Mouse (Mus musculus) embryonic facial prominence, embryonic 13.5 days (tissue): ENCODE data around the gene Cfc1. TPM values are rescaled to one million over a fixed set of nuclear protein-coding genes. Genes with fewer than 3 reads are reported as not detected.
"Not testable (repeated sequence)": the region's sequence is repeated elsewhere in the genome, so short reads cannot be mapped to it uniquely, and the experiment has no call there.

Experiments
- ATAC-seq: fragments of 200-750 bp; cut with Nextera tagmentation; 2 replicates; pipeline ENCODE4 v1.8.0; 2017; ENCODE audit warnings: low read depth; ENCODE audit not compliant: insufficient number of reproducible peaks, insufficient read depth, low FRiP score, low TSS enrichment
- H3K27ac ChIP-seq: fragments of 300-500 bp; sonication (generic); 2 replicates; pipeline ENCODE4 v1.5.1; 2015; ENCODE audit warnings: moderate library complexity, mild to moderate bottlenecking, inconsistent platforms
- H3K27me3 ChIP-seq: fragments of 300-500 bp; sonication (generic); 2 replicates; pipeline ENCODE4 v1.6.1; 2015; ENCODE audit warnings: mild to moderate bottlenecking, inconsistent platforms
- H3K36me3 ChIP-seq: fragments of 300-500 bp; sonication (generic); 2 replicates; pipeline ENCODE4 v1.6.1; 2015; ENCODE audit warnings: mild to moderate bottlenecking, inconsistent platforms
- H3K4me1 ChIP-seq: fragments of 300-500 bp; sonication (generic); 2 replicates; pipeline ENCODE4 v1.6.1; 2015; ENCODE audit warnings: inconsistent platforms
- H3K4me2 ChIP-seq: fragments of 300-500 bp; sonication (generic); 2 replicates; pipeline ENCODE4 v1.6.1; 2015; ENCODE audit warnings: moderate library complexity, mild to moderate bottlenecking, inconsistent platforms
- H3K4me3 ChIP-seq: fragments of 300-500 bp; sonication (generic); 2 replicates; pipeline ENCODE4 v1.5.1; 2015; ENCODE audit warnings: mild to moderate bottlenecking, inconsistent platforms
- H3K9ac ChIP-seq: fragments of 300-500 bp; sonication (generic); 2 replicates; pipeline ENCODE4 v1.6.1; 2015; ENCODE audit warnings: mild to moderate bottlenecking, inconsistent platforms
- H3K9me3 ChIP-seq: fragments of 300-500 bp; sonication (generic); 2 replicates; pipeline ENCODE4 v1.6.1; 2016; ENCODE audit warnings: inconsistent platforms
- WGBS: fragments of 180-500 bp; shearing (Covaris S2); methylation state at CpG from one replicate; pipeline ENCODE4 v1.1.7; 2015; ENCODE audit warnings: mixed read lengths; 5-methylcytosine and 5-hydroxymethylcytosine counted together
- polyA plus RNA-seq: library from polyadenylated mRNA; unstranded; fragments of >200 nt; fragmentation: Nextera tagmentation; extraction: Ambion mirVana; gene quantifications from 2 replicates; pipeline ENCODE4 v1.2.1, GENCODE M21; 2015

The Cfc1 gene
- polyA plus RNA-seq, result 0.43 and 0.86 TPM in 2 replicates

DNA sequence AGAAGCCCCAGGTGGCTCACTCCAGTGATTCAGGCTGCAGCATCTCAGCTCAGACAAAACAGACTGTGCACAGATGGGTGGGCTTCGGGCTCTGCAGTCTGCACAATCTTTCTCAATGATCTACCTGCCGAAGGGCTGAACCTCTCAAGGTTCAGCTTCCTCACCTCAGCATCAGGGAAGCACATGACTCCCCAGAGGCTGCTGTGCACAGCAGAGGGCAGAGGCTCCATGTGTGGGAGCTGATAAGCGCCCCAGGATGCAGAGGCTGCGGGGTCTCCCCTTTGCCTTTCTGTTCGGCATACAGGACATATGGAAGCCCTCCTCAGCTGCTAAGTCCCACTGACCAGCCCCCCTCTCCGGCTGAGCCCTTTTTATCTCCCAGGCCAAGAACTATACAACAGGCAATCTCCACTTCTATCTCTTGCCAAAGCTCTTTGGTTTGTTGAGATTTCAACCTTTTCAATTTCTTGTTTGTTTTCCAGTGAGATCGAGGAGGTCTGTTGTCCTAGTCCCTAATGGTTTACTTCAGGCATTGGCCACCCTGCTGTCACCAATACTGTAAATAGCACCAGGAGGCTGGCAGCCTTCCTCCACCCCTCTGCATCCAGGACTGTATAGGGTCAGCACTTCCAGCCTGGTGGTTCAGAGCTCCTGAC lies at the start of gene Cfc1:
TSS of gene Cfc1 (plus strand) at position 606 of the 656 bp plus-strand sequence.
- H3K4me1 ChIP-seq, H3K27ac ChIP-seq, ATAC-seq, H3K9ac ChIP-seq, H3K36me3 ChIP-seq, H3K9me3 ChIP-seq: not testable (repeated sequence)
- Histone ChIP-seq H3K27me3 (peaks cover 38% of the 10 kb centered on the region), H3K4me3 (peak within 1 kb of the TSS; percentile 30), H3K4me2 (peak within 1 kb of the TSS; percentile 53)
- WGBS, result 34% methylated on average over 7 of the region's 7 CpGs

DNA sequence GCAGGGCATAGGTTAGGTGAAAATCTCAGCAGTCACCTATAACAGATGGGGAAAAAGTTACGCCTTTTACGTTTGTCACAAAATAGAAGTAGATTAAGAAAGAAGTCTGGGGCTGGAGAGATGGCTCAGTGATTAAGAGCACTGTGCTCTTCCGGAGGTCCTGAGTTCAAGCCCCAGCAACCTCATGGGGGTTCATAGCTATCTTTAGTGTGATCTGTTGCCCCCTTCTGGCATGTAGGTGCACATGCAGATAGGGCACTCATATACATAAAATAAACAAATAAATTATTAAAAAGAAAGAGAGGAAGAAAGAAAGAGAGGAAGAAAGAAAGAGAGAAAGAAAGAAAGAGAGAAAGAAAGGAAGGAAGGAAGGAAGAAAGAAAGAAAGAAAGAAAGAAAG lies 48.1 kb upstream of the Cfc1 start:
- Histone ChIP-seq H3K4me3 (no peak overlapping the region), H3K9me3 (no peaks in the 10 kb centered on the region), H3K36me3 (no peaks in the 10 kb centered on the region), H3K9ac (no peak overlapping the region), H3K4me2 (no peak overlapping the region), H3K27me3 (peaks cover 10% of the 10 kb centered on the region; the same call in 1 of the 2 replicates), H3K4me1 (peaks cover 9% of the 10 kb centered on the region), H3K27ac (no peak overlapping the region)
- ATAC-seq, result no peak
- 90% methylated on average over 3 of the region's 3 CpGs for WGBS

GRCm38 (mm10) chr1:34489852-34490541 lies 45.5 kb upstream of the Cfc1 start:
- WGBS, result 92% methylated on average over 6 of the region's 6 CpGs

DNA sequence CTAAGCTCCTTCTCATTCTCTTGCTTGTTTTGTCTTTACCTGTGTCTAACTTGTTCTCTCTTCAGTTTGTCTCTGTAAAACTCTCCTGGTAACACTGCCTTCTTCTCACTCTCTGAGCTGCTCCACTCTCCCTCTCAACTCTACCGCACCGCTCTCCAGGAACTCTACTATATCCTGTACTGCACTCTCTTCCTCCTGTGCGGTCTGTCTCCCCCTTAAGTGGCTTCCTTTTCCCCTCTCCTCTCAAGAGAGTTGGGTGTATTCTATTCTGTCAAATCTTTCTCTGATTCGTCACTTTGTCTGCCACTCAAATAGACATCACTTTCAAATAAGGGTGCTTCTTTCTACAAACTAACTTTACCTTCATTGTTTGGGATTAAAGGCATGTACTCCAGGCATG lies 44.0 kb upstream of the Cfc1 start:
- no peaks in the 10 kb centered on the region for H3K36me3 ChIP-seq
- 85% methylated on average over 4 of the region's 4 CpGs for WGBS
- no peaks in the 10 kb centered on the region for H3K4me1 ChIP-seq
- H3K9ac ChIP-seq, result no peak overlapping the region
- no peak for ATAC-seq
- no peak overlapping the region for H3K27ac ChIP-seq
- no peak overlapping the region for H3K4me3 ChIP-seq
- H3K9me3 ChIP-seq, result no peaks in the 10 kb centered on the region
- H3K27me3 ChIP-seq, result no peaks in the 10 kb centered on the region
- H3K4me2 ChIP-seq, result no peak overlapping the region

More at GRCm38 (mm10) chr1:34489852-34490541, 45.5 kb upstream of the Cfc1 start:
- Histone ChIP-seq H3K4me3 (no peak overlapping the region), H3K4me1 (peaks cover 9% of the 10 kb centered on the region), H3K36me3 (no peaks in the 10 kb centered on the region), H3K27me3 (peaks cover 10% of the 10 kb centered on the region; the same call in 1 of the 2 replicates), H3K9me3 (no peaks in the 10 kb centered on the region), H3K27ac (no peak overlapping the region), H3K9ac (no peak overlapping the region), H3K4me2 (no peak overlapping the region)
- no peak for ATAC-seq

- Histone ChIP-seq H3K27me3 (no peaks in the 10 kb centered on the region), H3K9ac (no peak overlapping the region), H3K4me1 (no peaks in the 10 kb centered on the region), H3K4me3 (no peak overlapping the region), H3K36me3 (no peaks in the 10 kb centered on the region), H3K27ac (no peak overlapping the region), H3K4me2 (no peak overlapping the region), H3K9me3 (no peaks in the 10 kb centered on the region)
- WGBS, result 60% methylated on average over 3 of the region's 3 CpGs
- no peak for ATAC-seq
These were observed 32.5 kb upstream of the Cfc1 start for GRCm38 (mm10) chr1:34502991-34503390.

- 56% methylated on average over 7 of the region's 7 CpGs for WGBS
- H3K4me2 ChIP-seq, result no peak overlapping the region
- H3K4me3 ChIP-seq, result no peak overlapping the region
- H3K36me3 ChIP-seq, result no peaks in the 10 kb centered on the region
- H3K9me3 ChIP-seq, result no peaks in the 10 kb centered on the region
- H3K4me1 ChIP-seq, result peaks cover under 1% of the 10 kb centered on the region; the same call in 1 of the 2 replicates
- H3K9ac ChIP-seq, result no peak overlapping the region
- no peak overlapping the region for H3K27ac ChIP-seq
- H3K27me3 ChIP-seq, result no peaks in the 10 kb centered on the region
- no peak for ATAC-seq
These were observed 30.1 kb upstream of the Cfc1 start for GRCm38 (mm10) chr1:34505307-34505706.

DNA sequence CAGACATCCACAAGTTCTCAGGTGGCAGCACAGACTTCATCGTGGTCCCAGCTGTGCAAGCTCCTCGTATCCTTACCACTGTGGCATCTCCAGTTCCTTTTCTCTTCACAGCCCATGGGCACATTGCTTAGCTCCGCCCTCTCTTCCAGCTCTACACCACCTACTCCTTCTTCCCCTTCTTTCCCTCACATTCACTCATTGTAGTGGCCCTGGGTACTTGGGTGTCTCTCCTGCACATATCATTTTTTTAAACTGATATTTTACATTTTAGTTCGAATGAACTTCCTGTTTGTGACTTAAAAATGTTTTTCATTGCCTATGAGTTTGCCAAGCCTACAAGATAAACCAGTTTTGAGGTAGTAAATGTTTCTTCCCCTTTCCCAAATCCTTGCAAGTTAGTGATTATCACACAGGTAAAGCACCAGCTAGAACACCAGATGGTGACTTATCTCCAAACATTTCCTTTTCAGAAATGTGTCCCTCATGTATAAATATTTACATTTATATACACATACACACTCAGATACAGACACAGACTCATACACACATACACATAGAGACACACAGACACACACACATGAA lies 29.4 kb upstream of the Cfc1 start:
- H3K4me2 ChIP-seq, result no peak overlapping the region
- no peaks in the 10 kb centered on the region for H3K36me3 ChIP-seq
- no peak overlapping the region for H3K9ac ChIP-seq
- no peak for ATAC-seq
- H3K27me3 ChIP-seq, result no peaks in the 10 kb centered on the region
- H3K9me3 ChIP-seq, result no peaks in the 10 kb centered on the region
- no peak overlapping the region for H3K27ac ChIP-seq
- 66% methylated on average over 4 of the region's 4 CpGs for WGBS
- H3K4me1 ChIP-seq, result peaks cover 4% of the 10 kb centered on the region; the same call in 1 of the 2 replicates
- H3K4me3 ChIP-seq, result no peak overlapping the region

DNA sequence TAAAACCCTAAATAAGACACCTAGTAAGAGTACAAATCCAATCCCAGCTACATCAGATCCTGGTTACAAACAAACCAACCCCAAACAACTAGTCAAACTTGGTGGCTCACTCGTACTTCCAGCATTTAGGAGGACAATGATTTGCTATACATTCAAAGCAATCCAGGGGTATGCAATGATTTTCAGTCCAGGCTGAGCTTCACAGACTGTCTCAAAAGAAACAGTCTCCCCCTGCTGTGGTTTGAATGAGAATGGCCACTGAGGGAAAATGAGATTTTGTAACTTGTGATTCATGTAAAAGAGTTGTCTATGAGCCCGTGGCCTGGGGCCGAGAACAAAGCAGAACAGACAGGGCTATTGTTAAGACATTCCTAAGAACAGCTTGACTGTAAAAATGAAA lies 27.5 kb upstream of the Cfc1 start:
- no peak for ATAC-seq
- Histone ChIP-seq H3K9ac (no peak overlapping the region), H3K36me3 (no peaks in the 10 kb centered on the region), H3K27me3 (no peaks in the 10 kb centered on the region), H3K4me3 (no peak overlapping the region), H3K27ac (no peak overlapping the region), H3K9me3 (no peaks in the 10 kb centered on the region), H3K4me2 (no peak overlapping the region), H3K4me1 (peaks cover 4% of the 10 kb centered on the region; the same call in 1 of the 2 replicates)
- WGBS, result 86% methylated on average over 3 of the region's 3 CpGs

- no peak for ATAC-seq
- Histone ChIP-seq H3K9me3 (no peaks in the 10 kb centered on the region), H3K4me3 (peak overlapping the region; percentile 10; the same call in 1 of the 2 replicates), H3K9ac (no peak overlapping the region), H3K36me3 (no peaks in the 10 kb centered on the region), H3K4me1 (peaks cover 4% of the 10 kb centered on the region; the same call in 1 of the 2 replicates), H3K27ac (no peak overlapping the region), H3K4me2 (peak overlapping the region; percentile 53), H3K27me3 (no peaks in the 10 kb centered on the region)
- WGBS, result 2% methylated on average over 7 of the region's 7 CpGs
These were observed 24.9 kb upstream of the Cfc1 start for GRCm38 (mm10) chr1:34510575-34510981.

DNA sequence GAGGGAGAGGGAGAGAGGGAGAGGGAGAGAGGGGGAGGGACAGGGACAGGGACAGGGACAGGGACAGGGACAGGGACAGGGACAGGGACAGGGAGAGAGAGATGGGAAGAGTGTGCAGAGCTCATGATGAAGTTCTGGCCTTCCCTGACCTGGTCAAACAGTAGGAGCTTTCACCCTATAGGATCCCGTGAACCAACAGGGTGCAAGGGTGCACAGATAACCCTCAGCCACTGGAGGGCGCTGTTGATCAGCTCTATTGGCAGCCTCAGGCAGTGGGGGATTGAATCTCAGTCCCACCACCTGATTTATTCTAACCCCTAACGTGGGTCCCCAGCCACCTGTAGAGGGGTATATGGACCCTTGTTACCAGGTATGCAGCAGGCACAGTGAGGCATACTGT lies 24.4 kb upstream of the Cfc1 start:
- no peak for ATAC-seq
- no peak overlapping the region; the same call in 1 of the 2 replicates for H3K4me2 ChIP-seq
- H3K27ac ChIP-seq, result no peak overlapping the region
- no peak overlapping the region for H3K9ac ChIP-seq
- H3K36me3 ChIP-seq, result no peaks in the 10 kb centered on the region
- peaks cover 4% of the 10 kb centered on the region; the same call in 1 of the 2 replicates for H3K4me1 ChIP-seq
- no peaks in the 10 kb centered on the region for H3K27me3 ChIP-seq
- no peaks in the 10 kb centered on the region for H3K9me3 ChIP-seq
- WGBS, result 2% methylated on average over 3 of the region's 3 CpGs
- no peak overlapping the region for H3K4me3 ChIP-seq

GRCm38 (mm10) chr1:34513068-34513467 lies 22.4 kb upstream of the Cfc1 start:
- 77% methylated on average over 4 of the region's 4 CpGs for WGBS
- Histone ChIP-seq H3K9me3 (no peaks in the 10 kb centered on the region), H3K4me2 (no peak overlapping the region), H3K36me3 (no peaks in the 10 kb centered on the region), H3K27ac (no peak overlapping the region), H3K4me1 (peaks cover 4% of the 10 kb centered on the region; the same call in 1 of the 2 replicates), H3K4me3 (no peak overlapping the region), H3K9ac (no peak overlapping the region), H3K27me3 (no peaks in the 10 kb centered on the region)
- ATAC-seq, result no peak
